In genomic region chr15:41960597-41960996, GRCm38 (mm10) we compare ENCODE assay signal across 15 mouse cellular contexts.
"Had no signal": no experiment of that assay in that cellular context is flagged by ENCODE, and none has a peak within 500 bp of the region (broad histone marks: within the 10 kb centered on the region; RNA-seq: fewer than 3 reads in every experiment).

No protein-coding gene starts in this region.

- DNase-seq: cerebellum, adult 9-11 months; cerebellum, postnatal 10 days; cerebellum, postnatal 14 days; cerebellum, postnatal 25 days; cerebellum, postnatal 36 days; embryo, embryonic 11 days; forebrain, postnatal 0 days; gastrocnemius, adult 2 months; gastrocnemius, postnatal 10 days; gastrocnemius, postnatal 14 days; gastrocnemius, postnatal 25 days; gastrocnemius, postnatal 36 days; heart, adult 11 months; heart, adult 18-20 months; heart, adult 2 months had no signal
